Mouse (Mus musculus): ENCODE data around the gene Lrrc8d. TPM values are rescaled to one million over a fixed set of nuclear protein-coding genes. Genes with fewer than 3 reads are reported as not detected.

The Lrrc8d gene
- total and polyA plus RNA-seq, 3 experiments = 7.0 to 26.1 (median 16.6) TPM

DNA sequence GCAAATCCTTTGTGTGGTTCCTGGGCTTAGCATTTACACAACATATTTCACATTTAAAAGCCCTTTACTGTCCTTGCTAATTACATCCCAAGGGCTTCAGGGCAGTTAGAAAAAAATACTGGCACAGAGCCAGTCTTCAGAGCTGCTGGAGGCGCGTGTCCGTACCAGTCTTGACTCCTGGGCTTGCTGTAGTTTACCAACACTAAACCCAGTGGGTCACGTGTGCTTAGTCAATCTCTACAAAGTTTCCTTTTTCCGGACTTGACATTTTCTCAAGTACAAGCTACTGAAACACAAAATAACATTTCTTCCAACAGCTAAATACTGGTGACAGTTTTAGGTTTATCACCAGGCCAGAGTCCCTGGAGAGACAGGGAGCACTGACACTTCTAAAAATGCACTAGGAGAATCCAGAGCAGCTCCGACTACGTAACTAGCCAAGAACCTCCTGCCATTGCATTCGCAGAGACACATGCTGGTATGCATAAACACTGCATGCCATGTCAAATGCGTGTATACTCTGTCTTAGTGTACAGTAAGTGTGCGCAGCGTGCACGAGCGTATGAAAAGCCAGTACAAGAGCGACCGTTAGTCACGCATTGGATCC lies 168.2 kb downstream of the Lrrc8d start:
- Histone ChIP-seq H3K4me1 (ENCODE audit: control insufficient read depth in 1 of 2, insufficient read depth in 2 of 2) (peaks cover 4 to 7% of the 10 kb centered on the region in 2 experiments; a peak in 1 of 4 replicates), H3K79me2 (replicated peaks; ENCODE audit: control insufficient read depth, extremely low read depth, insufficient read depth, poor library complexity, severe bottlenecking) (no peaks in the 10 kb centered on the region), H3K27ac (ENCODE audit: insufficient read depth, low read depth) (no peak overlapping the region), H3K4me2 (ENCODE audit: insufficient read depth, low read depth, poor library complexity, severe bottlenecking) (no peak overlapping the region; the same call in 1 of the 2 replicates), H3K9me3 (replicated peaks; ENCODE audit: low read length) (no peaks in the 10 kb centered on the region), H3K9ac (ENCODE audit: insufficient read depth, low read depth) (no peak overlapping the region), H3K4me3 (replicated peaks in 1 of 3; ENCODE audit: low read depth in 2 of 3, low read length in 2 of 3, poor library complexity in 1 of 3) (no peak overlapping the region), H3K27me3 (replicated peaks) (no peaks in the 10 kb centered on the region), H3K36me3 (replicated peaks in 1 of 2; ENCODE audit: control insufficient read depth in 1 of 2, insufficient read depth in 1 of 2, low read length in 1 of 2) (no peaks in the 10 kb centered on the region)
- TF ChIP-seq UBTF (IDR thresholded peaks at IDR 0.05; ENCODE audit: low read depth, low read length) (no peak), ETS1 (conservative IDR thresholded peaks at IDR 0.05; ENCODE audit: low read depth, low read length) (no peak), USF1 (IDR thresholded peaks at IDR 0.05; ENCODE audit: low read depth, low read length) (no peak), KAT2A (IDR thresholded peaks at IDR 0.05; ENCODE audit: insufficient replicate concordance, low read length) (no peak), CHD2 (IDR thresholded peaks at IDR 0.05; ENCODE audit: low read length) (no peak), MYC (IDR thresholded peaks at IDR 0.05; ENCODE audit: low read depth, low read length) (no peak), ZKSCAN1 (IDR thresholded peaks at IDR 0.05; ENCODE audit: borderline replicate concordance, low read depth, low read length) (no peak), MEF2A (IDR thresholded peaks at IDR 0.05; ENCODE audit: borderline replicate concordance, low read depth, low read length) (no peak), SMC3 (IDR thresholded peaks at IDR 0.05; ENCODE audit: low read depth, low read length) (no peak), MAZ (IDR thresholded peaks at IDR 0.05; ENCODE audit: low read depth, low read length) (no peak), MAFK (IDR thresholded peaks at IDR 0.05; ENCODE audit: insufficient replicate concordance, low read length) (no peak)
- in situ Hi-C loops (cut with MboI; ENCODE audit: low pct_ligation_motif_present, low pct_unique_long_range_greater_than_20kb, low sequenced_read_pairs) = loop anchor here (5.0 kb wide), 2 partner anchors 176 to 371 kb away; no protein-coding TSS in a partner anchor
- DNase-seq (ENCODE audit: extremely low read depth) = no peak
- dilution Hi-C loops (cut with MboI; ENCODE audit: extremely low pct_ligation_motif_present, extremely low pct_unique_long_range_greater_than_20kb, low sequenced_read_pairs) = no loop called here

DNA sequence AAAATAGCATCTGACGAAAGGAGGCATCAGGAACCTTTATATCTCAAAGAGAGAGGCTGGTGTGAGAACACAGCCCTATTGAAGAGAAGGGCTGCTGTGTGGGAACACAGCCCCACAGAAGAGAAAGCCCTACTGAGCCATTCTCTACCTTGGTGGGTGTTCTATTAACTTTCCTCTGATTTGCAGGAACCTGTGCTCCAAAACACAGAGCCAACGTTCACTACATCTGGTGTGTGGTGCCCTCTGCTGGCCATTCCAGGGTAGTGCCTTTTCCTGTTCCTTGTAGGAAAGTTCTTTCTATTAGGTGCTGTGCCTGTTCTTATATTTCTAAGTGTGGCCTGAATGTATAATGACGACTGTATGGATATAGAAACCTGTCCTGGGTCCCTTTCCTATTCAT lies 168.8 kb downstream of the Lrrc8d start:
- H3K9ac ChIP-seq (ENCODE audit: insufficient read depth, low read depth) = no peak overlapping the region
- H3K4me1 ChIP-seq (ENCODE audit: control insufficient read depth in 1 of 2, insufficient read depth in 2 of 2) = peaks cover 4 to 7% of the 10 kb centered on the region in 2 experiments; a peak in 1 of 4 replicates
- H3K36me3 ChIP-seq (replicated peaks in 1 of 2; ENCODE audit: control insufficient read depth in 1 of 2, insufficient read depth in 1 of 2, low read length in 1 of 2) = no peaks in the 10 kb centered on the region
- no peak overlapping the region for H3K4me3 ChIP-seq (replicated peaks in 1 of 3; ENCODE audit: low read depth in 2 of 3, low read length in 2 of 3, poor library complexity in 1 of 3)
- no peaks in the 10 kb centered on the region for H3K79me2 ChIP-seq (replicated peaks; ENCODE audit: control insufficient read depth, extremely low read depth, insufficient read depth, poor library complexity, severe bottlenecking)
- H3K9me3 ChIP-seq (replicated peaks; ENCODE audit: low read length) = no peaks in the 10 kb centered on the region
- peak; percentile 75 for DNase-seq (ENCODE audit: extremely low read depth)
- TF ChIP-seq CTCF (conservative IDR thresholded peaks at IDR 0.05 in 1 of 2, IDR thresholded peaks at IDR 0.05 in 1 of 2; ENCODE audit: low read depth in 2 of 2, low read length in 2 of 2) (peak; percentile 88 to 96), MYC (IDR thresholded peaks at IDR 0.05; ENCODE audit: low read depth, low read length) (no peak), ZNF384 (IDR thresholded peaks at IDR 0.05; ENCODE audit: low read depth, low read length) (no peak), UBTF (IDR thresholded peaks at IDR 0.05; ENCODE audit: low read depth, low read length) (no peak), HCFC1 (IDR thresholded peaks at IDR 0.05; ENCODE audit: low read depth, low read length) (no peak), SMC3 (IDR thresholded peaks at IDR 0.05; ENCODE audit: low read depth, low read length) (peak; percentile 95), MXI1 (IDR thresholded peaks at IDR 0.05; ENCODE audit: low read depth, low read length) (no peak), RCOR1 (conservative IDR thresholded peaks at IDR 0.05; ENCODE audit: low read depth, low read length) (no peak), ELF1 (IDR thresholded peaks at IDR 0.05; ENCODE audit: low read depth, low read length) (0 out of 2 replicates have a peak, but pooled peaks have one; percentile 29), IRF4 (IDR thresholded peaks at IDR 0.05; ENCODE audit: low read depth, low read length) (0 out of 2 replicates have a peak, but pooled peaks have one; percentile 28), RAD21 (IDR thresholded peaks at IDR 0.05; ENCODE audit: low read depth, low read length) (peak; percentile 97), MAFK (IDR thresholded peaks at IDR 0.05; ENCODE audit: insufficient replicate concordance, low read length) (no peak), GABPA (IDR thresholded peaks at IDR 0.05; ENCODE audit: insufficient replicate concordance, low read depth, low read length) (no peak), CHD1 (IDR thresholded peaks at IDR 0.05; ENCODE audit: low read depth, low read length) (no peak), JUN (IDR thresholded peaks at IDR 0.05; ENCODE audit: insufficient read depth, low read depth, low read length) (no peak), ZC3H11A (IDR thresholded peaks at IDR 0.05; ENCODE audit: low read depth, low read length) (peak; percentile 93), TCF12 (IDR thresholded peaks at IDR 0.05; ENCODE audit: low read depth, low read length) (no peak), KAT2A (IDR thresholded peaks at IDR 0.05; ENCODE audit: insufficient replicate concordance, low read length) (no peak)
- no peaks in the 10 kb centered on the region for H3K27me3 ChIP-seq (replicated peaks)
- in situ Hi-C loops (cut with MboI; ENCODE audit: low pct_ligation_motif_present, low pct_unique_long_range_greater_than_20kb, low sequenced_read_pairs) = loop anchor here (5.0 kb wide), 2 partner anchors 176 to 371 kb away; no protein-coding TSS in a partner anchor
- no peak overlapping the region for H3K27ac ChIP-seq (ENCODE audit: insufficient read depth, low read depth)
- dilution Hi-C loops (cut with MboI; ENCODE audit: extremely low pct_ligation_motif_present, extremely low pct_unique_long_range_greater_than_20kb, low sequenced_read_pairs) = no loop called here
- H3K4me2 ChIP-seq (ENCODE audit: insufficient read depth, low read depth, poor library complexity, severe bottlenecking) = no peak overlapping the region

Data from CH12.LX (cell line).